Mouse (Mus musculus): ENCODE measurements around the gene Hmgxb4.

Hmgxb4 gene

DNA sequence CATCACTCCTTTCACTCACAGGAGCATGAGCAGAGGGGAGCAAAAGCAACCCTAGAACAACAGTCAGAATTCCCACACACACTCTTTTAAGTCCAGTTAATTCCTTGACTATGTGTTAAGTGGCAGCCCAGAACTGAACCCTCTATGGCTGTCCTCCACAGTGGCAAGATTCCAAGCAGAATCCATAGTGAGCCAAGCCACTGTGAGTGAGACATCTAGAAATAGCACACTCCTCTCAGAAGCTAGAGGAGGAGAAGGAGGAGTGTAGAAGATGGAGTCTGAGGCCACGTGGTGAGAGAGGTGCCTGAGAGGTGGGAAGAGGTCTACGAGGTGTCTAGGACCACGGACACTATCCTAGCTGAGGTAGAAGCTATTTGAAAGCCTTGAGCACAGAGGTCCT lies 71.6 kb downstream of the Hmgxb4 start:
- in situ Hi-C loops (cut with MboI; ENCODE audit: unreplicated experiment in 2 of 2): no loop called here

DNA sequence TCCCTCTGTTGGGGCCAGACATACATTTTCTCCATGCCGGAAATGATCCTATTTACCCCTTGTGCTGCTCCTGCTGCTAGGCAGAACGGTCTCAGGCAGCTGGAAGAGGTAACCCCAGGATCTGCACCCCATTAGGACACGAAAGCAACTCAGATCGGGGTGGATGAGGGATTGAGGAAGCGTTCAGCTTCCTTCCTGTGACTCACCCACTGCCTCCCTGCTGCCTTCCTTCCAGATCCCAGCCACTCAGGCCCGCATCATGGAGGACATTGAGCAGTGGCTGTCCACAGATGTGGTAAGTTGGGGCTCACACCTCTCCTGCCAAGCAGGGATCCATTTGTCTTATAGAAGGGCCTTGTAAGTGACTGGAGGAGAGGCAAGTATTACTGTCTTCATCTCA lies 74.1 kb downstream of the Hmgxb4 start:
- in situ Hi-C loops (cut with MboI; ENCODE audit: unreplicated experiment in 2 of 2): no loop called here

DNA sequence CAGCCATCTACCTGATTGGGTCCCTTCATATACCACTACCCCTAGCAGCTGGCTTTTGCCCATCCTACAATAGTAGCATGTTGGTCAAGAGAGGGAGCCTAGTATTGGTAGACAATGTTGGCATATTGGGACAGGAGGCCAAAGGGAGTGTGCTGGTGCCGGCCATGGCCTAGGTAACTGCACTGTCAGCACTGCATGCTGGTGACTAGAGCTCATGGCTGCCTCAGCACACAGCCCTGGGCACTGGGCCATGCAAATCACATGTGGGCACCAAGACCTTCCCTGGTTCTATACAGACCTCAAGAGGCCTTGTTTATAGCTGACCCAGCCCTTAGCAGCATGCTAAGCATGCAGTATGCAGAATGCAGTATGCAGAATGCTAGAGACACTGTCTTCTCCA lies 77.1 kb downstream of the Hmgxb4 start:
- in situ Hi-C loops (cut with MboI; ENCODE audit: unreplicated experiment in 2 of 2): loop anchor here (5.0 kb wide), 4 partner anchors 37 to 202 kb away; partner anchors contain the start of gene Mcm5 (in 1 of the 2)

DNA sequence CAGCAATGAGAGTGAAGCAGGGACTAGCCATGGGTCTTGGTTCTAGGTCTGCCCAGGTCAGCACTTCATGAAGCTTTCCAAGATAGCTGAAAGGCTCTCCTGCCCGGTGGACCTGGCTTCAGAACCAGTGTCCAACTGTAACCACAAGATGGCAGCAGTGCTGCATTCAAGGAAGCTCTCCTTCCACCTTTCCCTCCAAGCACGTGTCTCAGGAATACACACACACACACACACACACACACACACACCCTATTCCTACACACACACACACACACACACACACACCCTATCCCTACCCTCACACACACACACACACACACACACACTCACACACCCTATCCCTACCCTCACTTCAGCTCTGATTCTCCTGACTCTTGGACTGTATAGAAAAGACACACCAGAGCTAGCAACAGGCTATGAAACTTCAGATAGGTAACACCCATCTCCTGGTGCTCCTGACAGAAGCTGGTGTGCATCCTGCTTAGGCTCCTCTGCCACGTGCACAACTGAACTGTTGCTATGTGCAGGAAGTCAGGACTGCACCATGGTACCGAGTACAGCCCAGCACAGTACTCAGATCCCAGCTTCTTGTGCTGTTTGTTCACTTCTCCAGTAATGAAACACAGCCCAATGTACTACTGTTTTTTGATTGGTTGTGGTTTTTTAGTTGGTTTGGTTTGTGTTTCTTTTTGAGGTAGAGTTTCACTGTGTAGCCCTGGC lies 78.6 kb downstream of the Hmgxb4 start:
- in situ Hi-C loops (cut with MboI; ENCODE audit: unreplicated experiment in 2 of 2): loop anchor here (5.0 kb wide), 4 partner anchors 36 to 201 kb away; partner anchors contain the start of gene Mcm5 (in 1 of the 2)

- in situ Hi-C loops (cut with MboI; ENCODE audit: unreplicated experiment in 2 of 2): loop anchor here (5.0 kb wide), 4 partner anchors 32 to 197 kb away; partner anchors contain the start of gene Mcm5 (in 1 of the 2)
These were observed 81.7 kb downstream of the Hmgxb4 start for GRCm38 (mm10) chr8:75074876-75075275.

DNA sequence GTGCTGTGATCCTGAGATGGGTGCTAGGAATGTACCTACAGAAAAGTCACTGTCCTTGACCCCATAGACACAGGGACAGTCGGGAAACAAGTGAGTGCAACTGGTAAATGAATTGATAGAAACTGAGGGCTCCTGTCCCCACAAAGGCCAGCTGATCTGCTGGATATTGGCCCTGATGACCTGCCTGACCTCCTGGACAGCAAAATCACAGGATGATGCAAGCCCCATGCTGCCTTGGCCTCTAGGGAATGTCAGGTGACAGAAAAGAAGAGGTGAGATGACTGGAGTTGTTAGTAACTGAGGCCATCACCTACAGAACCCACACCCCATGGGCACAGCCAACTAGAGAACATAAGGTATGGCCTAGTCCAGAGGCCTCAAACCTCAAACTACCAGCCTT lies 85.1 kb downstream of the Hmgxb4 start:
- in situ Hi-C loops (cut with MboI; ENCODE audit: unreplicated experiment in 2 of 2): no loop called here

GRCm38 (mm10) chr8:75078851-75079250 lies 85.7 kb downstream of the Hmgxb4 start:
- in situ Hi-C loops (cut with MboI; ENCODE audit: unreplicated experiment in 2 of 2): no loop called here

All from v-Abl transformed pro-B cells (cell line).